In the genomic region with DNA sequence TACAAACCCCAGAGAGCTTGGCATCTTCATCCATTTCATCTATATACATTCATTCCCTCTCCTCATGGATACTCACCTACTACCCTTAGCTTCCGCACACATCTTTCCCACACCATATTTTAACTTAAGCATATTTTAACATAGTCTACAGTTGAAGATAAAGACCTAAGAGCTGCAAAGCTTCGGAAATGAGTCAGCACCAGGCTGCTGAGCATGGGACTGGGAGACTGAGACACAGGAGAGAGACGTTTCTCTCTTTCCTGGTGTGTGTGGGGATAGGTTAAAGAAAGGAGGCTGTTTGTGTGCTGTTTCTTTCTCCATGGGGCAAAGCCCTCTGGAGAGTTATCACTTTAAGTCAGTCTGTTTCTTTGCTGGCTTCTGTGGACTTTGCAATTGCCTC, we compare ENCODE assay signal across 11 mouse cellular contexts.
DNase-seq lines count a peak whose midpoint lies in the region; ATAC-seq and TF ChIP-seq lines count a peak whose summit lies in the region.
"Had no signal": no experiment of that assay in that cellular context is flagged by ENCODE, and none has a peak within 500 bp of the region (broad histone marks: within the 10 kb centered on the region; RNA-seq: fewer than 3 reads in every experiment).

No protein-coding gene starts in this region.

- no peaks in the 10 kb centered on the region for H3K9me3 ChIP-seq in heart, embryonic 15.5 days (replicated peaks)
- no peaks in the 10 kb centered on the region for H3K9me3 ChIP-seq in stomach, embryonic 14.5 days (ENCODE audit: control insufficient read depth, low read depth, low read length)
- no peaks in the 10 kb centered on the region for H3K9me3 ChIP-seq in stomach, postnatal 0 days (ENCODE audit: control insufficient read depth, low read length)
- H3K9me3 ChIP-seq in intestine, embryonic 15.5 days, result no peaks in the 10 kb centered on the region
- no peaks in the 10 kb centered on the region for H3K9me3 ChIP-seq in stomach, embryonic 16.5 days (replicated peaks; ENCODE audit: control insufficient read depth, low read length)

- no peak for TF ChIP-seq EP300 in stomach, postnatal 0 days (optimal IDR thresholded peaks at IDR 0.05)

- H3K27ac ChIP-seq in heart, embryonic 15.5 days, result peak overlapping the region; percentile 77
- peak overlapping the region; percentile 92 for H3K27ac ChIP-seq in stomach, embryonic 14.5 days (ENCODE audit: low read length)
- no peak overlapping the region for H3K27ac ChIP-seq in stomach, postnatal 0 days (replicated peaks)
- peak overlapping the region; percentile 33 for H3K27ac ChIP-seq in intestine, embryonic 15.5 days
- peak overlapping the region; percentile 76 for H3K27ac ChIP-seq in stomach, embryonic 16.5 days (ENCODE audit: low read length)

- no peak overlapping the region for H3K4me2 ChIP-seq in heart, embryonic 15.5 days
- H3K4me2 ChIP-seq in stomach, embryonic 14.5 days (replicated peaks; ENCODE audit: low read depth, low read length), result no peak overlapping the region
- H3K4me2 ChIP-seq in stomach, postnatal 0 days (replicated peaks; ENCODE audit: low read depth), result no peak overlapping the region
- no peak overlapping the region for H3K4me2 ChIP-seq in intestine, embryonic 15.5 days (replicated peaks)
- no peak overlapping the region for H3K4me2 ChIP-seq in stomach, embryonic 16.5 days (ENCODE audit: low read depth, low read length)

- no peaks in the 10 kb centered on the region for H3K36me3 ChIP-seq in heart, embryonic 15.5 days
- H3K36me3 ChIP-seq in stomach, embryonic 14.5 days (ENCODE audit: control insufficient read depth, insufficient read depth, low read length), result no peaks in the 10 kb centered on the region
- no peaks in the 10 kb centered on the region for H3K36me3 ChIP-seq in stomach, postnatal 0 days (ENCODE audit: control insufficient read depth, insufficient read depth, low read length)
- no peaks in the 10 kb centered on the region for H3K36me3 ChIP-seq in intestine, embryonic 15.5 days
- H3K36me3 ChIP-seq in stomach, embryonic 16.5 days (ENCODE audit: control insufficient read depth, insufficient read depth, low read length), result no peaks in the 10 kb centered on the region

- H3K4me3 ChIP-seq in heart, embryonic 15.5 days, result no peak overlapping the region
- H3K4me3 ChIP-seq in stomach, embryonic 14.5 days (ENCODE audit: low read depth, low read length), result no peak overlapping the region
- no peak overlapping the region for H3K4me3 ChIP-seq in stomach, postnatal 0 days (ENCODE audit: low read depth, low read length)
- no peak overlapping the region for H3K4me3 ChIP-seq in intestine, embryonic 15.5 days (replicated peaks)
- H3K4me3 ChIP-seq in stomach, embryonic 16.5 days (replicated peaks; ENCODE audit: low read length), result no peak overlapping the region

- TF ChIP-seq CTCF in stomach, postnatal 0 days (IDR thresholded peaks at IDR 0.05; ENCODE audit: low read depth), result no peak

- ATAC-seq in heart, embryonic 15.5 days (replicated peaks; ENCODE audit: insufficient number of reproducible peaks, insufficient read depth, low FRiP score, low read depth), result no peak
- no peak for ATAC-seq in stomach, embryonic 14.5 days (ENCODE audit: insufficient number of reproducible peaks, insufficient read depth, low FRiP score, low read depth)
- no peak for ATAC-seq in stomach, postnatal 0 days (ENCODE audit: low FRiP score, low TSS enrichment)
- no peak for ATAC-seq in intestine, embryonic 15.5 days
- ATAC-seq in stomach, embryonic 16.5 days (ENCODE audit: insufficient read depth, low FRiP score), result no peak
- no peak for ATAC-seq in erythroblast, adult 5-6 weeks (replicated peaks; ENCODE audit: low FRiP score, poor library complexity, severe bottlenecking)

- no peaks in the 10 kb centered on the region for H3K27me3 ChIP-seq in heart, embryonic 15.5 days
- no peaks in the 10 kb centered on the region for H3K27me3 ChIP-seq in stomach, embryonic 14.5 days (ENCODE audit: control insufficient read depth, insufficient read depth, low read length)
- H3K27me3 ChIP-seq in stomach, postnatal 0 days (ENCODE audit: control insufficient read depth, insufficient read depth, low read length), result no peaks in the 10 kb centered on the region
- H3K27me3 ChIP-seq in intestine, embryonic 15.5 days (replicated peaks), result no peaks in the 10 kb centered on the region
- no peaks in the 10 kb centered on the region for H3K27me3 ChIP-seq in stomach, embryonic 16.5 days (ENCODE audit: control insufficient read depth, insufficient read depth, low read length)

- DNase-seq in heart, adult 18-20 months, result no peak
- no peak for DNase-seq in stomach, postnatal 0 days (ENCODE audit: low spot score)
- no peak for DNase-seq in B cell, adult 2 months
- DNase-seq: kidney, adult 18-20 months; lung, postnatal 36 days; thymus, postnatal 25 days had no signal

- 45% methylated on average over 3 of the region's 3 CpGs for WGBS in heart, embryonic 15.5 days
- WGBS in stomach, embryonic 14.5 days, result 59% methylated on average over 3 of the region's 3 CpGs
- 46% methylated on average over 3 of the region's 3 CpGs for WGBS in stomach, postnatal 0 days
- WGBS in intestine, embryonic 15.5 days, result 51% methylated on average over 3 of the region's 3 CpGs
- WGBS in stomach, embryonic 16.5 days, result 49% methylated on average over 3 of the region's 3 CpGs

- no peak overlapping the region for H3K9ac ChIP-seq in heart, embryonic 15.5 days
- no peak overlapping the region for H3K9ac ChIP-seq in stomach, embryonic 14.5 days (replicated peaks; ENCODE audit: low read depth, low read length)
- no peak overlapping the region for H3K9ac ChIP-seq in stomach, postnatal 0 days (ENCODE audit: low read length)
- no peak overlapping the region for H3K9ac ChIP-seq in intestine, embryonic 15.5 days
- peak overlapping the region; percentile 9; the same call in 1 of the 2 replicates for H3K9ac ChIP-seq in stomach, embryonic 16.5 days (ENCODE audit: low read length)

- peaks cover 25% of the 10 kb centered on the region for H3K4me1 ChIP-seq in heart, embryonic 15.5 days (replicated peaks)
- H3K4me1 ChIP-seq in stomach, embryonic 14.5 days (ENCODE audit: control insufficient read depth, insufficient read depth, low read length), result peaks cover 30% of the 10 kb centered on the region
- 0 out of 2 replicates have a peak, but pooled peaks cover 5% of the 10 kb centered on the region for H3K4me1 ChIP-seq in stomach, postnatal 0 days (replicated peaks; ENCODE audit: control insufficient read depth, insufficient read depth)
- H3K4me1 ChIP-seq in intestine, embryonic 15.5 days (replicated peaks), result peaks cover 19% of the 10 kb centered on the region
- H3K4me1 ChIP-seq in stomach, embryonic 16.5 days (ENCODE audit: control insufficient read depth, insufficient read depth, low read length), result peaks cover 23% of the 10 kb centered on the region
